Mouse (Mus musculus) CH12.LX (cell line): ENCODE measurements around the gene Gm20538.

ENCODE experiments used
- CTCF ChIP-seq, 2 experiments: IDR thresholded peaks in 1 of 2; conservative IDR thresholded peaks in 1 of 2; 2 replicates each; pipeline ENCODE4 v1.5.1; 2011 to 2012; ENCODE audit warnings: low read depth in 2 of 2, low read length in 2 of 2, improper control_type of control experiment in 1 of 2, inconsistent platforms in 1 of 2, mild to moderate bottlenecking in 1 of 2, moderate library complexity in 1 of 2
- E2F4 ChIP-seq: IDR thresholded peaks from 2 replicates; pipeline ENCODE4 v1.6.1; 2011; ENCODE audit warnings: low read depth, low read length, improper control_type of control experiment; ENCODE audit not compliant: insufficient replicate concordance
- ELF1 ChIP-seq: IDR thresholded peaks from 2 replicates; pipeline ENCODE4 v1.6.1; 2014; ENCODE audit warnings: low read depth, mild to moderate bottlenecking, inconsistent platforms, low read length, improper control_type of control experiment
- EP300 ChIP-seq: IDR thresholded peaks from 2 replicates; pipeline ENCODE4 v1.6.1; 2011; ENCODE audit warnings: low read length, improper control_type of control experiment
- MAFK ChIP-seq: IDR thresholded peaks from 2 replicates; pipeline ENCODE4 v1.6.1; 2011; ENCODE audit warnings: low read length, improper control_type of control experiment; ENCODE audit not compliant: insufficient replicate concordance
- NRF1 ChIP-seq: IDR thresholded peaks from 2 replicates; pipeline ENCODE4 v1.6.1; 2014; ENCODE audit warnings: low read depth, mild to moderate bottlenecking, inconsistent platforms, low read length, improper control_type of control experiment, moderate library complexity
- POLR2A ChIP-seq: IDR thresholded peaks from 2 replicates; pipeline ENCODE4 v1.6.1; 2011; ENCODE audit warnings: low read depth, mild to moderate bottlenecking, improper control_type of control experiment, low read length
- SMC3 ChIP-seq: IDR thresholded peaks from 2 replicates; pipeline ENCODE4 v1.6.1; 2011; ENCODE audit warnings: low read depth, low read length, improper control_type of control experiment
- USF1 ChIP-seq: IDR thresholded peaks from 2 replicates; pipeline ENCODE4 v1.6.1; 2014; ENCODE audit warnings: low read depth, mild to moderate bottlenecking, inconsistent platforms, low read length, improper control_type of control experiment
- USF2 ChIP-seq: conservative IDR thresholded peaks from 2 replicates; pipeline ENCODE4 v1.6.1; 2011; ENCODE audit warnings: low read depth, low read length, improper control_type of control experiment
- ZNF384 ChIP-seq: IDR thresholded peaks from 2 replicates; pipeline ENCODE4 v1.6.1; 2012; ENCODE audit warnings: low read depth, low read length, improper control_type of control experiment, inconsistent platforms

- no peak for TF ChIP-seq SMC3
- TF ChIP-seq USF2 = no peak
- TF ChIP-seq EP300 = no peak
- TF ChIP-seq MAFK = no peak
- no peak for TF ChIP-seq CTCF (conservative IDR thresholded peaks at IDR 0.05 in 1 of 2, IDR thresholded peaks at IDR 0.05 in 1 of 2; ENCODE audit: low read depth in 2 of 2, low read length in 2 of 2)
- no peak for TF ChIP-seq E2F4
- no peak for TF ChIP-seq ZNF384
- no peak for TF ChIP-seq NRF1
- no peak for TF ChIP-seq ELF1
- no peak for TF ChIP-seq POLR2A
- no peak for TF ChIP-seq USF1
These were observed 42.0 kb downstream of the Gm20538 start for GRCm38 (mm10) chr19:44510534-44511175.
